Mouse (Mus musculus) lung, adult 2 months (tissue): Measurements from ENCODE around the gene Acvrl1.

Source experiments
- CTCF ChIP-seq: fragments of 200-500 bp; IDR thresholded peaks from 2 replicates; pipeline ENCODE4 v1.5.1; 2011; ENCODE audit warnings: mild to moderate bottlenecking, low read length, control low read depth; ENCODE audit not compliant: insufficient read depth
- POLR2A ChIP-seq: fragments of 200-500 bp; IDR thresholded peaks from 2 replicates; pipeline ENCODE4 v1.6.1; 2011; ENCODE audit warnings: low read depth, mild to moderate bottlenecking, control low read depth, low read length, borderline replicate concordance; ENCODE audit errors: extremely low read depth

DNA sequence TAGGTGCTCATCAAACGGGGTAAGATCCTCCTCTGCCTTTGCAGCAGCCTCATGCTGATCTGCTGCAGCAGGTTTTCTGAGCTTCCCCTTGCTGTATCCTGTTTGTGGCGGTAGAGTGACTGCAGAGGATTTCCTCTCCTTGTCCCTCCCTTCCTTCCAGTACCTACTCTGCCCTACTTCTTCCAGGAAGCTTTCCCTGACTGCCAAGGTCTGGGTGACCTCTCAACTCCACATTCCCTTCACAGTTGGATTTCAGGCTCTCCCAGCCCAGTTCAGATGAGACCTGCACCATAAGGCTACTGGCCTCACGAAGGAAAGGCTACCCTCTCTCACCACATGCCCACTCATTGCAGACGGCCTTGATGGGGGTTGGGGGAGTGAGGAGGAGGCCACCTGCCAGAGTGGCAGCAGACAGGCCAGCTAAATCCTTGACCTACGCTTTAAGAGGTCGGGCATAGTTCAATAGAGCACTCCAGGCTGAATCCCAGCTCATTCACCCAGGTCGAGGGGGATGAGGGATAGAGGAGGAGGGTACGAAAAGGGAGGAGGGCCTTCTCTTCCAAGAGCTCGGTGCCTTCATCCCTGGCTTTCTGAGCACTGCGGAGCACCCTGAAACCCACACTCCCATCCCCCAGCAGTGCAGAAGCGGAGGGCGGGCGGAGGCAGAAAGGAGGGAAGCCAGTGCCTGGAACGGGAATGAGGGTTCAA is 36.0 kb upstream of the Acvrl1 start:
- TF ChIP-seq CTCF (no peak), POLR2A (no peak)
